ENCODE assay signal across 9 mouse cellular contexts in genomic region chr6:111371581-111372349, GRCm38 (mm10).
DNase-seq lines count a peak whose midpoint lies in the region; ATAC-seq lines count a peak whose summit lies in the region.
"Had no signal": no experiment of that assay in that cellular context is flagged by ENCODE, and none has a peak within 500 bp of the region (broad histone marks: within the 10 kb centered on the region; RNA-seq: fewer than 3 reads in every experiment).

No protein-coding gene starts in this region.

- peak; percentile 39; the same call in 1 of the 2 replicates for ATAC-seq in forebrain, embryonic 11.5 days (replicated peaks; ENCODE audit: low FRiP score)
- ATAC-seq in forebrain, embryonic 16.5 days = no peak
- ATAC-seq in lung, embryonic 15.5 days (ENCODE audit: borderline replicate concordance, extremely low read depth, low FRiP score, low TSS enrichment) = peak; percentile 31; the same call in 1 of the 2 replicates
- 0 out of 2 replicates have a peak, but pooled peaks have one; percentile 48 for ATAC-seq in hindbrain, embryonic 16.5 days
- peak; percentile 62; the same call in 1 of the 2 replicates for ATAC-seq in neural tube, embryonic 13.5 days (ENCODE audit: low read depth)

- H3K4me1 ChIP-seq in forebrain, embryonic 11.5 days (replicated peaks; ENCODE audit: control insufficient read depth, insufficient read depth, low read length) = peaks cover 6% of the 10 kb centered on the region; the same call in 1 of the 2 replicates
- peaks cover 18% of the 10 kb centered on the region for H3K4me1 ChIP-seq in forebrain, embryonic 16.5 days (replicated peaks; ENCODE audit: control insufficient read depth, insufficient read depth, low read length)
- no peaks in the 10 kb centered on the region for H3K4me1 ChIP-seq in lung, embryonic 15.5 days
- H3K4me1 ChIP-seq in hindbrain, embryonic 16.5 days (ENCODE audit: control insufficient read depth, insufficient read depth, low read depth, low read length) = peaks cover 12% of the 10 kb centered on the region
- H3K4me1 ChIP-seq in neural tube, embryonic 13.5 days (replicated peaks) = peaks cover 35% of the 10 kb centered on the region

- peak; percentile 54 for DNase-seq in forebrain, embryonic 11.5 days (ENCODE audit: low spot score)
- no peak for DNase-seq in lung, postnatal 25 days (ENCODE audit: low spot score)
- no peak for DNase-seq in thymus, postnatal 25 days
- DNase-seq in liver = no peak
- DNase-seq: cerebellum, adult 11 months had no signal

- H3K9ac ChIP-seq in forebrain, embryonic 11.5 days (ENCODE audit: low read length) = no peak overlapping the region
- no peak overlapping the region for H3K9ac ChIP-seq in forebrain, embryonic 16.5 days (replicated peaks; ENCODE audit: low read depth, low read length)
- H3K9ac ChIP-seq in lung, embryonic 15.5 days = no peak overlapping the region
- H3K9ac ChIP-seq in hindbrain, embryonic 16.5 days (ENCODE audit: low read depth, low read length) = 0 out of 2 replicates have a peak overlapping the region, but pooled peaks have one; percentile 2
- no peak overlapping the region for H3K9ac ChIP-seq in neural tube, embryonic 13.5 days

- H3K27ac ChIP-seq in forebrain, embryonic 11.5 days (ENCODE audit: low read depth, low read length) = no peak overlapping the region
- no peak overlapping the region for H3K27ac ChIP-seq in forebrain, embryonic 16.5 days (ENCODE audit: low read length)
- no peak overlapping the region for H3K27ac ChIP-seq in lung, embryonic 15.5 days
- peak overlapping the region; percentile 19 for H3K27ac ChIP-seq in hindbrain, embryonic 16.5 days (ENCODE audit: low read depth, low read length)
- H3K27ac ChIP-seq in neural tube, embryonic 13.5 days (replicated peaks) = peak overlapping the region; percentile 61; the same call in 1 of the 2 replicates

- no peak overlapping the region for H3K4me2 ChIP-seq in forebrain, embryonic 11.5 days (ENCODE audit: low read depth, low read length, severe bottlenecking)
- no peak overlapping the region for H3K4me2 ChIP-seq in forebrain, embryonic 16.5 days (ENCODE audit: low read length)
- H3K4me2 ChIP-seq in lung, embryonic 15.5 days = no peak overlapping the region
- H3K4me2 ChIP-seq in hindbrain, embryonic 16.5 days (ENCODE audit: low read length) = no peak overlapping the region
- no peak overlapping the region for H3K4me2 ChIP-seq in neural tube, embryonic 13.5 days

- WGBS in forebrain, embryonic 11.5 days = 9% methylated on average over 4 of the region's 4 CpGs
- 28% methylated on average over 4 of the region's 4 CpGs for WGBS in forebrain, embryonic 16.5 days
- 26% methylated on average over 4 of the region's 4 CpGs for WGBS in lung, embryonic 15.5 days
- 22% methylated on average over 4 of the region's 4 CpGs for WGBS in hindbrain, embryonic 16.5 days
- WGBS in neural tube, embryonic 13.5 days = 4% methylated on average over 4 of the region's 4 CpGs

- no peak overlapping the region for H3K4me3 ChIP-seq in forebrain, embryonic 11.5 days (ENCODE audit: low read depth, low read length)
- H3K4me3 ChIP-seq in forebrain, embryonic 16.5 days (replicated peaks; ENCODE audit: low read length) = no peak overlapping the region
- no peak overlapping the region for H3K4me3 ChIP-seq in lung, embryonic 15.5 days
- no peak overlapping the region for H3K4me3 ChIP-seq in hindbrain, embryonic 16.5 days (ENCODE audit: low read length)
- H3K4me3 ChIP-seq in neural tube, embryonic 13.5 days = no peak overlapping the region

- H3K36me3 ChIP-seq in forebrain, embryonic 11.5 days (ENCODE audit: control insufficient read depth, insufficient read depth, low read length) = no peaks in the 10 kb centered on the region
- H3K36me3 ChIP-seq in forebrain, embryonic 16.5 days (ENCODE audit: control insufficient read depth, insufficient read depth) = no peaks in the 10 kb centered on the region
- no peaks in the 10 kb centered on the region for H3K36me3 ChIP-seq in lung, embryonic 15.5 days
- no peaks in the 10 kb centered on the region for H3K36me3 ChIP-seq in hindbrain, embryonic 16.5 days (ENCODE audit: control insufficient read depth, insufficient read depth, low read length)
- H3K36me3 ChIP-seq in neural tube, embryonic 13.5 days = no peaks in the 10 kb centered on the region

- H3K9me3 ChIP-seq in forebrain, embryonic 11.5 days (ENCODE audit: control insufficient read depth, low read length) = no peaks in the 10 kb centered on the region
- no peaks in the 10 kb centered on the region for H3K9me3 ChIP-seq in forebrain, embryonic 16.5 days (ENCODE audit: control insufficient read depth, low read length)
- H3K9me3 ChIP-seq in lung, embryonic 15.5 days = no peaks in the 10 kb centered on the region
- no peaks in the 10 kb centered on the region for H3K9me3 ChIP-seq in hindbrain, embryonic 16.5 days (ENCODE audit: control insufficient read depth, low read length)
- H3K9me3 ChIP-seq in neural tube, embryonic 13.5 days = no peaks in the 10 kb centered on the region

- H3K27me3 ChIP-seq in forebrain, embryonic 11.5 days (ENCODE audit: control insufficient read depth, insufficient read depth, low read length) = no peaks in the 10 kb centered on the region
- no peaks in the 10 kb centered on the region for H3K27me3 ChIP-seq in forebrain, embryonic 16.5 days (replicated peaks; ENCODE audit: control insufficient read depth, insufficient read depth, low read length)
- H3K27me3 ChIP-seq in lung, embryonic 15.5 days = no peaks in the 10 kb centered on the region
- no peaks in the 10 kb centered on the region for H3K27me3 ChIP-seq in hindbrain, embryonic 16.5 days (replicated peaks; ENCODE audit: control insufficient read depth, insufficient read depth, low read length)
- no peaks in the 10 kb centered on the region for H3K27me3 ChIP-seq in neural tube, embryonic 13.5 days

Comparison
In these comparisons a context has a peak if more than half of its experiments do, and no peak if none do; other contexts are left out.
1. H3K27ac ChIP-seq: peak in hindbrain, embryonic 16.5 days (single experiment) and neural tube, embryonic 13.5 days (single experiment); none in forebrain, embryonic 11.5 days (single experiment), forebrain, embryonic 16.5 days (single experiment) and lung, embryonic 15.5 days (single experiment).